Mouse (Mus musculus): ENCODE data around the gene Fgb. TPM values are rescaled to one million over a fixed set of nuclear protein-coding genes. Genes with fewer than 3 reads are reported as not detected.

Gene Fgb
- polyA plus RNA-seq, 1 experiment from 2014 or later, result not detected

Other genes with a start within 250 kb of the Fgb start
- 1.00 and 1.7 TPM in 2 replicates for gene Rbm46, start 173.4 kb downstream of the Fgb start, polyA plus RNA-seq (2014; fragmentation: Nextera tagmentation; extraction: Ambion mirVana)
- gene Lrat, start 145.9 kb downstream of the Fgb start, polyA plus RNA-seq (2014; fragmentation: Nextera tagmentation; extraction: Ambion mirVana), result 0.05 and 0.43 TPM in 2 replicates
- gene Fgg, start 42.1 kb downstream of the Fgb start, polyA plus RNA-seq (2014; fragmentation: Nextera tagmentation; extraction: Ambion mirVana), result not detected in 2 replicates
- gene Fga, start 23.8 kb downstream of the Fgb start, polyA plus RNA-seq (2014; fragmentation: Nextera tagmentation; extraction: Ambion mirVana), result 0.09 TPM in 1 of 2 replicates, not detected in the other
- gene Plrg1, start 5.7 kb upstream of the Fgb start, polyA plus RNA-seq (2014; fragmentation: Nextera tagmentation; extraction: Ambion mirVana), result 103 and 119 TPM in 2 replicates
- gene Dchs2, start 78.1 kb upstream of the Fgb start, polyA plus RNA-seq (2014; fragmentation: Nextera tagmentation; extraction: Ambion mirVana), result 1.2 and 1.8 TPM in 2 replicates